Mouse (Mus musculus): ENCODE measurements around the gene Mgat1.

DNA sequence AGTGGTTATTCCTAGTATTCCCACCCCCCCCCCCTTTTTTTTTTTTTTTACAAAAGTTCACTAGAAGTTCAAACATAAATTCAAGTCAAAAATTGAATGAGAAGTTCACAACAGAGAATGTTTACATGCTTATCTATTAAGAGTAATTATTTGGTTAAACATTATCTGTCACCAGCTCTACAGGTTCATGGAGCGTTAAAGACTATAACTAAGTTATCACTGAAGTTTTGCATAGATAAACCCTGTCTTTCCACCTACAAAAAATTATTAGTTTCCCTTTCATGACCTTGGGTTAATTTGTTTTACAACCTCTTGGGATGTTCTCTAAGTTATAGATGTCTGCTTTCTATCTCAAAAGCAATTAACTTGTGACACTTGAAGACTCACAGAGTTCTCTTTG lies 3.7 kb upstream of the Mgat1 start:
- TF ChIP-seq GATA1 (IDR thresholded peaks at IDR 0.05; ENCODE audit: low read length) (no peak), TAL1 (IDR thresholded peaks at IDR 0.05; ENCODE audit: low read length) (no peak)
